Mouse (Mus musculus): ENCODE measurements around the gene Pcnt.

- TF ChIP-seq CHD2 (IDR thresholded peaks at IDR 0.05; ENCODE audit: low read depth, low read length) (no peak), ZC3H11A (IDR thresholded peaks at IDR 0.05; ENCODE audit: borderline replicate concordance, low read depth, low read length) (no peak), MAFK (IDR thresholded peaks at IDR 0.05; ENCODE audit: insufficient read depth, low read depth, low read length) (no peak)
Observed at GRCm38 (mm10) chr10:76439107-76439890, 3.3 kb downstream of the Pcnt start.

All from ES-E14 (cell line).